ENCODE assay signal across 8 mouse cellular contexts in the genomic region with DNA sequence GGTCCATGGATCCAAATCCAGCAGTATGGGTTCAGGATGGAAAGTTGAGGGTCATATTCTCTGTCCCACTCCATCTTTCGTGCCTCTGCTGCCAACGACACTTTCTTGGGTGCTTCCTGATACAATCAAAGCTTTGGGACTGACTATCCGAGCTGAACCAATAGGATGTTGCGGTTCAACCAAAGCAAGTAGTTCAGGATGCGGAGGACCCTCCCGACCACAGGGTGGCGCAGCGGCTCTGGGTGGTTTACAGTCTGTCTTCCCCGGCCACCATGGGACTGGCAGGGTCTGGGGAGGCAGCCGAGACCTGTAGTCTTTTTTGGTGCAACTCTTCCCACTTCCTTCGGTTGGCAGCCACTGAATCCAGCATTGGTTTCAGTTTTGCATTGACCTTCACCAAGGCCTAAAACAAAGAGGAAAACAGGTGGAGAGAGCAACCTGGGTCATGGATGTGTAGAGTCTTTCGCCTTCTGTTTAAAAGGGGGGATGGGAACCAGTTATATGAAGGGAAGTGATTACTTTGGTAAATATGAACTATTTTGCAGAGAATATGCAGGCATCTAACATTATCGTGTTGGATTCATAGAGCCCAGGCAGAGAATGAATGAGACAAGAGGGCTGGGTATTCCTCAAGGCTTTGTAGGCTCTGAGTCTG. TPM values are rescaled to one million over a fixed set of nuclear protein-coding genes. Genes with fewer than 3 reads are reported as not detected.
DNase-seq lines count a peak whose midpoint lies in the region; ATAC-seq and TF ChIP-seq lines count a peak whose summit lies in the region.

No protein-coding gene starts in this region.

- no peak overlapping the region for H3K4me3 ChIP-seq in kidney, postnatal 0 days (replicated peaks; ENCODE audit: low read depth, low read length)
- no peak overlapping the region for H3K4me3 ChIP-seq in liver, postnatal 0 days (ENCODE audit: low read depth, low read length)

- ATAC-seq in kidney, postnatal 0 days (replicated peaks; ENCODE audit: low FRiP score, low read depth): peak; percentile 43; the same call in 1 of the 2 replicates
- peak; percentile 72 for ATAC-seq in liver, postnatal 0 days

- no peak overlapping the region for H3K27ac ChIP-seq in kidney, postnatal 0 days
- no peak overlapping the region for H3K27ac ChIP-seq in liver, postnatal 0 days (ENCODE audit: low read depth)

- H3K36me3 ChIP-seq in kidney, postnatal 0 days (ENCODE audit: insufficient read depth, low read length): no peaks in the 10 kb centered on the region
- H3K36me3 ChIP-seq in liver, postnatal 0 days (replicated peaks; ENCODE audit: insufficient read depth, low read length): no peaks in the 10 kb centered on the region

- peak; percentile 79 for TF ChIP-seq CTCF in kidney, postnatal 0 days (IDR thresholded peaks at IDR 0.05; ENCODE audit: low read depth)
- peak; percentile 78 for TF ChIP-seq CTCF in liver, postnatal 0 days (IDR thresholded peaks at IDR 0.05; ENCODE audit: low read depth)

- TF ChIP-seq EP300 in liver, postnatal 0 days (IDR thresholded peaks at IDR 0.05; ENCODE audit: low read depth): no peak

- H3K27me3 ChIP-seq in kidney, postnatal 0 days (ENCODE audit: insufficient read depth, low read length): no peaks in the 10 kb centered on the region
- no peaks in the 10 kb centered on the region for H3K27me3 ChIP-seq in liver, postnatal 0 days (ENCODE audit: insufficient read depth, low read length)

- H3K4me1 ChIP-seq in kidney, postnatal 0 days (replicated peaks; ENCODE audit: insufficient read depth, low read length): no peaks in the 10 kb centered on the region; the same call in 1 of the 2 replicates
- H3K4me1 ChIP-seq in liver, postnatal 0 days (ENCODE audit: insufficient read depth): no peaks in the 10 kb centered on the region

- DNase-seq in A20 (ENCODE audit: low read depth, low spot score): peak; percentile 70
- peak; percentile 74 for DNase-seq in T-cell, adult 2 months (ENCODE audit: low spot score)
- DNase-seq in cerebellum, postnatal 25 days: peak; percentile 50 to 73
- DNase-seq in heart, adult 18-20 months: peak; percentile 53 to 83
- DNase-seq in kidney, postnatal 0 days (ENCODE audit: low spot score): peak; percentile 75
- peak; percentile 82 for DNase-seq in liver, postnatal 0 days
- DNase-seq in retina, embryonic 14.5 days (ENCODE audit: low spot score): peak; percentile 76
- DNase-seq in thymus, postnatal 36 days: peak; percentile 63 to 69

- H3K9me3 ChIP-seq in kidney, postnatal 0 days (replicated peaks; ENCODE audit: low read length): no peaks in the 10 kb centered on the region
- H3K9me3 ChIP-seq in liver, postnatal 0 days (ENCODE audit: low read length): no peaks in the 10 kb centered on the region

- no peak overlapping the region for H3K4me2 ChIP-seq in kidney, postnatal 0 days (ENCODE audit: low read length)
- peak overlapping the region; percentile 33 for H3K4me2 ChIP-seq in liver, postnatal 0 days (ENCODE audit: low read depth, low read length)

- H3K9ac ChIP-seq in kidney, postnatal 0 days (ENCODE audit: low read depth, low read length): no peak overlapping the region
- no peak overlapping the region for H3K9ac ChIP-seq in liver, postnatal 0 days (replicated peaks)

- 62% methylated on average over 13 of the region's 13 CpGs for WGBS in kidney, postnatal 0 days
- 35% methylated on average over 13 of the region's 13 CpGs for WGBS in liver, postnatal 0 days (ENCODE audit: insufficient replicate concordance)

RNA-seq across cellular contexts. Expression of a gene that starts 9.2 kb away (rescaled TPM):
- total RNA-seq in heart, adult 18-20 months (2021): 1 to 10 TPM; 3.1 to 3.3 TPM
- polyA plus RNA-seq in kidney, postnatal 0 days (2015; fragmentation: Nextera tagmentation; extraction: Ambion mirVana): 6.7 and 7.0 TPM in 2 replicates
- polyA plus RNA-seq in liver, postnatal 0 days (2015; fragmentation: Nextera tagmentation; extraction: Ambion mirVana): 1.0 and 1.1 TPM in 2 replicates

RNA-seq across cellular contexts. Expression of a gene that starts 13.0 kb away (rescaled TPM):
- 1 to 10 TPM; 2.0 to 2.1 TPM for total RNA-seq in heart, adult 18-20 months (2021)
- polyA plus RNA-seq in kidney, postnatal 0 days (2015; fragmentation: Nextera tagmentation; extraction: Ambion mirVana): 0.18 and 0.51 TPM in 2 replicates
- 0.22 and 0.26 TPM in 2 replicates for polyA plus RNA-seq in liver, postnatal 0 days (2015; fragmentation: Nextera tagmentation; extraction: Ambion mirVana)

RNA-seq across cellular contexts. Expression of a gene that starts 52.6 kb away (rescaled TPM):
- total RNA-seq in heart, adult 18-20 months (2021): 10 to 100 TPM; 11.1 to 13.7 TPM
- 14.1 and 14.5 TPM in 2 replicates for polyA plus RNA-seq in kidney, postnatal 0 days (2015; fragmentation: Nextera tagmentation; extraction: Ambion mirVana)
- 1.5 and 1.6 TPM in 2 replicates for polyA plus RNA-seq in liver, postnatal 0 days (2015; fragmentation: Nextera tagmentation; extraction: Ambion mirVana)
